Mouse (Mus musculus) kidney, postnatal 25 days (tissue): ENCODE measurements around the gene Tef.
A peak's percentile ranks its signal among the peaks of the same experiment; 100 is the strongest.

Experiments used
- DNase-seq, 2 experiments: peaks; one replicate each; pipeline ENCODE4 v3.0.0; 2021; ENCODE audit warnings: mixed read lengths in 2 of 2

The Tef gene

DNA sequence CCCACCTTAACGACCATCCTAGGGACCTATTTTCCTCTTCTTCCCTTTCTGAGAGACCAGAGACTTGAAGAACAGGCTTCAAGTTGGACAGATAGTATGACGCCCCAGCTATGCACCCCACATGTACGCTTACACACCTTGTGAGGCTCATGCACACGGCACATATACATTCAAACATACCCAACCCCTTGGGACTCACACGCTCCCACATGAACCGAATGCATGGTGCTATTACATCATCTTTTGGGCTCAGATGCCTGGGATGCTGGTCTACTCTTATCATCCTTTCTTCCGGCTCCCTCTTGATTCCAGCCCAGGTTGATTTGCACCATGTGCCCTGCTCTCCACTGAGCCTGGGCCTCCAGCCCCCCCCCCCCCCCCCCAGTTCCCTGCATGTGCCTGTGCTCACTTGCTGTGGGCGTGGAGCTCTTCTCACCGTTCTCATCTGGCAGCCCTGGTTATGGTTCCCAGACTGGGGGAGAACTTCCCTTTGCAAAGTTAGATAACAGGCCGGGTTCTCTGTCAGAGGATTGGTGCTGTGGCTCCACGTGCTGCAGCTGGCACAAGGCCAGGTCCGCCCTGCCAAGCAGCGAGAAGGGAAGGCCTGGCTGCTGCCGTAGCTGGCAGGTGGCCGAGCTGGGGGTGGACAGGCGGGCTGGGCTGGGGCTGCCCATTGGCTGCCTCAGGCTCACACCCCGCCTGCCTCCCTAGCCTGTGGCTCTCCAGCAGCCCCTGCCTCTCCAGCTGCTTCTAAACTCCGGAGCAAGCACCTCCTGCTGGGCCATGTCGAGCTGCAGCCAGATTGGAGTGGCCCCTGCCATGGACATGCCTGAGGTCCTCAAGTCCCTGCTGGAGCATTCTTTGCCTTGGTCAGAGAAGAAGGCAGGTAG is at the start of gene Tef:
TSS of gene Tef (plus strand) at position 421 of the 890 bp plus-strand sequence.
- DNase-seq, result peak; percentile 100

DNA sequence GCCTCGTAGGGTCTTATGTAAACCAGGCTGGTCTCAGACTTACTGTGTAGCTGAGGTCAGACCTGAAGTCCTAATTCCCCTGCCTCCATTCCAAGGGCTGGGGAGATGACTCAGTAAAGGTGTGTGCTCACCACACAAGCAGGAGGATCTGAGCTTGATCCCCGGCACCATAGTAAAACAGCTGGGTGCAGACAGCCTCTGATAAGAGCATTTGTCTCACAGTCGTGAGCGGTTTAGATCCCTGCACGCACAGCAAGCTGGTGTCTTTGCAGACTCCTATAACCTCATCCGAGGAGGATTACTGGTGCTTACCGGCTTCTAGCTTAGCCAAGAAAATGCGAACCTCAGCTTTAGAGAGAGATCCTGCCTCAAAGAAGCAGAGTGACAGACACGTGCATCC is 48.6 kb upstream of the Tef start:
- peak in 1 of 2 experiments; percentile 21 for DNase-seq

DNA sequence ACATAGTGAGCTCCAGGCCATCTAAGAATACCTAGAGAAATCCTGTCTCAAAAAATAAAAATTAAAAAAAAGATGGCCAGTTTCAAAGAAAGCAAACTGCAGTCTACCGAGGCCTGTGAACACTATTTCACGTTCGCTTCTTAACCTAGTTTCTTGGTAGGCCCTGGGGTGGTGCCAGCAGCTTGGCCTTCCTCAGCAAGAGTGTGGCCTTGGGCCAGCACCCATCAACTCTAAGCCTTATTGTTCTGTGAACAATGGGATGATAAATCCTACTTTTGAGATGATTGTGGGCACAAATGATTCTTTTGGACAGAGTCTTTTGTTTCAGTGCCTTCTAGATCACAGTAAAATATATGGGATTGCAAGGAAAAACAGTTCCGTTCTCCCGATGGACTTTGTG is 43.5 kb upstream of the Tef start:
- peak; percentile 69 to 73 for DNase-seq

DNA sequence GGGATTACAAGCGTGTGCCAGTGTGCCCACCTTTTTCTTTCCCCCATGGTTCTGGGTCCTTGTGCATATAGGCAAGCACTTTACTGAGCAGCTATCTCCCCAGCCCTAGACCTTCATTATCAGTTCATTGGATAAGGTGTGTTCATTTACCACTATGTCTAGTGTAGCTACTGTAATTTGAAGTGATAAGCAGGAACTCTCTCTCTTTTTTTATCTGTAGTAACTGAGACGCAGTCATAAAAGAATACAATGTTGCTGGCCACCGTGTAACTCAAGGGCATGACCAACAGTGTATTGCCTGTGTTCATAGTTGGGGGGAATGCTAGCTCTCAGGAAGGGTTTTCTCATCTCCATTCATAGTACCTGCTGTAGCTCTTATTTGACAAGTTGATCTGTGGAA is 42.7 kb upstream of the Tef start:
- DNase-seq, result no peak

DNA sequence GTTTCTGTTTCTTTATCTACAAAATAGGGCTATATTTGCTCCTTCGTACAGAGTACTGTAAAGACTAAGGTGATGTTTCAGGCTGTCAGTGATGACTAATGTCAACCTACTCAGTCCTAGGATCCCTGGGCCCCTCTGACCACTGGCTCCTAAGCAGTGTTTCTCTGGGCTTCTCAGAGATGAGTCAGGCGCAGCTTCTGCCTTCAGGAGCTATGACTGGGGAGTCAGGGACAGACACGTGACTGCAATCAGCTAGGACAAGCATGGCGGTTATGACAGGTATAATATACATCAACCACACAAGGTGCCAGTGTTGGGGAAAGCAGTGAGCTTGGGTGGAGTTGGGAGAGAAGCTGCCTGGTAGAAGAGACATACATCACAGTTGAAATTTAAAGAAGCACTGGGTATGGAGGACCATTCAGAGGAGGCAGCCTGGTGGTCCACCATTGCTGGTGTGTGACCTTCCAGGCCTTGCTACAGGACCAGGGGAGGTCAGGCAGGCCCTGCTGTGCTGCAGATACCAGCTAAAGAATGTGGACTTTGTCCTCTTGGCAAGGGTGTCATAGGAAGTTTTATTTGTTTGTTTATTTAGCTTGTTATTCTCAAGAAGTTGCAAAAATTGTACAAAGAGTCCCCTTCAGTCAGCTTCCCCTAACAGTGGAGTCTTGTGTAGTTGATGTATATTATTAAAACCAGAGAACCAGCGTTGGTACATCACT is 41.7 kb upstream of the Tef start:
- DNase-seq, result peak; percentile 31 to 60

DNA sequence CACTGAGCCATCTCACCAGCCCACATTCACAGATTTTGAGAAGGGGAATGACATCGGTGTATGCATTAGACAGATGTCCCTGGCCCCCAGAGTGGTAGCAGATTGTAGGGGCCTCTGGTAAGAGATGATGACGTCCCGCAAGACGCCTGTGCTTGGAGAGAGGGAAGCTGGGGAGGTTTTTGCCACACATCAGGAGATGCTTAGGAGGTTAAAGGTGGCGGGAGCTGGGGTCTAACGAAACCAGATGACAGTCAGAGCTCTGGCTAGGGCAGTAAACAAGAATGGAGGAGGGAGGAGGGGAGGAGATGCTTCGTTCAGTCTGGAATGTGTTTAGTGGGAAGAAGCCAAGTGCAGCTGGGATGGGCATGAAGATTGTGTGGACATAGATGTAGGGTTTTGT is 40.8 kb upstream of the Tef start:
- no peak for DNase-seq

DNA sequence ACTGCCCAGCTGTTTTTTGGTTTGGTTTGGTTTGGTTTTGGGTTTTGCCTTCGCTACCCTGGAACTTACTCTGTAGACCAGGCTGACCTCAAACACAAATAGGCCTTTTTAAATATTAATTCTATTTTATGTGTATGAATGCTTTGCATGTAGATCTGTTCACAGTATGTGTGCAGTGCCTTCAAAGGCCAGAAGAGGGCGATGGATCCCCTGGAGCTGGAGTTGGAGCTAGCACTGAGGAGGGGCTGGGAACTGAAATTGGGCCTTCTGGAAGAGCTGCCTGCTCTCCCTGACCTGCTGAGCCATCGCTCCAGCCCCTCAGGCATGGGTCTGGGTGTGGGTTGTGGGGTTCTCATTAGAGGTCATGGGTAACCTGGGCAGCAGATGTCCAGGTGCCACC is 40.3 kb upstream of the Tef start:
- DNase-seq, result no peak

DNA sequence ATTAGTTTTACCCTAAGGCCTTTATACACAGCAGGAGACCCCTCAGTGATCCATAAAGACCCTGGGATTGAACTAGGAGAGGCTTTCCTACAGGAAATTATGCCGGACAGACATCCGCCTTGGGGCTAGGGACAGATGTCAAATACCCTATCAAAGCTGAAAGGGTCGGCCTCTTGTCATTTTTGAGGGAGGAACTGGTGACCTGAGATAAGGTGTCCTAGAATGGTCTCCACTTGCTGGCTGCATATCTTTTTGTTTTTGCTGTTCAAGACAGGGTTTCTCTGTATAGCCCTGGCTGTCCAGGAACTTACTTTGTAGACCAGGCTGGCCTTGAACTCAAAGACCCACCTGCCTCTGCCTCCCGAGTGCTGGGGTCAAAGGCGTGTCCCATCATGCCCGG is 37.6 kb upstream of the Tef start:
- no peak for DNase-seq

DNA sequence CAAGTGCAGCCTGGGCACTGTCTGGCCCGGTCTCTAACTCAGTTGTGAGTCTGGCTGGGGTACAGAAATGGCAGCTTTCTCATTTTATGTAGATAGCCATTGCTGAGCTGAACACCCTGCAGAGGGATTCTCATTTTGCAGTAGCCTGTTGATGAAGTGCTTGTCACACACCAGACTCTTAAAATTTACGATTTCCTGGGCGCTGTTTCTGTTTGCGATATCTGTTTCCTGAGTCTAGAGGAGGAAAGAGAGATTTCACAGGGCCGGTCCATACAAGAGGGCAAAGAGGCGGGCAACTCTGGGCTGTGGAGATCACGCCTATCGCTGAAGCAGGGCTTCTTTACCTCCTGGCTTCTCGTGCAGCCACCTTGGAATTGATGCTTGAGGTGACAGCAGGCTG is 36.6 kb upstream of the Tef start:
- DNase-seq, result no peak

DNA sequence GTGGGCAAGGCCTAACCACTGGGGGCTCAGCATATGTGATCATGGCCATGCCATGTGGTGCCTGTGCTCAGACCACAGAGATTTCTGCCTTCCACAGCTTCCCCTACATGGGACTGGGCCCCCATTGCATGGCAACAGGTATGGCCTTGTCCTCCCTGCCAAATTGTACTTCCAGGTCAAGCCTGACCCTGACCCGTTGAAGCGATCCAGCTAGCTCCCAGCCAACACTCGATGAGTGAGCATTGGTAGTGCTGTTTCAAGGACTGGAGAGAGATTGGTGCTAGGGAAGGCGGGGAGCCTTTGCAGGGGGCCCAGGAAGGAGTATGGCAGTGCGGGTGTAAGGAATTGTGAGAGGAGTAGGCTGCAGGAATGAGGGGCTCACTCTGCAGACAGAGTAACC is 35.8 kb upstream of the Tef start:
- DNase-seq, result no peak

DNA sequence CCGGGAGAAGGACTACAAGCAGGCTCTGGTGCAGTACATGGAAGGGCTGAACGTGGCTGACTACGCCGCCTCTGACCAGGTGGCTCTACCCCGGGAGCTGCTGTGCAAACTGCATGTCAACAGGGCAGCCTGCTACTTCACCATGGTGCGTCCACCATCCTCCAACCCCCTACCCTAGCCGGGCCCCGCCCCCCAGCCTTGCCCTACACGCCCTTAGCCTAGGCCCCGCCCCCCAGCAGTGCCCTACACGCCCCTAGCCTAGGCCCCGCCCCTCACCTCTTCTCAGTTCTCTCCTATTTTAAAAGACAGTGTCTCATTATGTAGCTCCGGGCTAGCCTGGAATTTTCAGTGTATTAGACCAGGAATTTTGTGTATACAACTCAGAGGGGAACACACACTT is 33.2 kb upstream of the Tef start:
- DNase-seq, result no peak

DNA sequence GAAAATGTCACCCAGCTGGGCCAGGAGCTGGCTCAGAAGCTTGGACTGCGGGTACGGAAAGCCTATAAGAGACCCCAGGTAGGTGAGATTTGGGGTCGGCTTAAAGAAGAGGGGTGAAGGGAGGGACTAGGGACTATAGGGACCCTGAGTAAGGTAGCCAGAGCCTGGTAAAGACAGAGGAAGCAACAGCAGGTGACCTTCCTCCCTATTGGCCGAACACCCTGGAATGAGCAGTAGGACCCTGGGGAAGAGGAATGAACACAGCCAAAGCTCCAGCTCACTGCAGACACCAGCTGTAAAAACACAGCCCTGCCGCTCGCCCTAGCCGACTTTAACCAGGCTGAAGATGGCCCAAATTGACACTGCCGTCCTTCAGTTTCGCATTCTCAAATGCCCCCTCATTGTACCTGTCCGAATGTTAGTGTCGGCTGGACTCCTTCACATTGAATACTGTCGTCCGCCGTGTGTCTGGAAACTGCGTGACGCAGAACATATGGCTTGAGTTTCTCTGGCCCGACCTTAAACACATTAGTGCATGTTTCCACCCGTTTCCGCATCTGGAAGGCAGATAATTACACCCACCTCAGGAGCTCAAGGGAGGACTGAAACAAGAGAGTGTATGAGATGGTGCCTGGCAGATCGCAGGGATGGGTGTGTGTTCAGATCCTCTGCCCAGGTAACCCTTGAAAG is 29.6 kb upstream of the Tef start:
- no peak for DNase-seq

DNA sequence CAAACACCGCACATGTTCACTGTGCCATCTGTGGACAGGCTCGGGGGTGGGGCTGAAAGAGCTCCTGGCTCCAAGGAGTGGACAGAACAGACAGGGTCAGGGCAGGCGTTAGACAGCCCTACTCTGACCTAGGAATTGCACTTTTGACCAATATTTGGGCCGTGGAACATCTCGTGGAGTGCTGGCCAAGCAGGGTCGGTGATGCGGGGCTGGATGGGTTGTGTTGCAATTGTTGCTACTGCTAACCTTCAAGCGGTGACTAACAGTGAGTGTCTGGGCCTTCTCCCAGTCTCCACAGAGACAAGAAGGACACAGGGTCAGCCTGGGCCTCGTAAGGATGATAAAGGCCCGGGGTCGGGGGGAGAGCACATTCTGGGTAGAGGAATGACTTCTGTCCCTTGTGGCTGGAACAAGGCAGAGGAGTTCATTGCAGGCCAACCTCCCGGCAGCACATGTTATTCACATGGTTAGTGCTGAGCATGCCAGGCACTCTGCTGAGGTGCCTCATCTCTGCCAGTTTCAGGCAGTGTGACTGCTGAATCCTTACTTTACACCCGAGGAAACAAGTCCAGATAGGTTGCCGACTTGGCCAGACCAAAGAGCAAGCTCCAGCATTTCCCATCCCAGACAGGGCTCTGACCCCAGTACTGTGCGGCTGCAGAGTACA is 27.6 kb upstream of the Tef start:
- DNase-seq, result peak; percentile 67 to 92

DNA sequence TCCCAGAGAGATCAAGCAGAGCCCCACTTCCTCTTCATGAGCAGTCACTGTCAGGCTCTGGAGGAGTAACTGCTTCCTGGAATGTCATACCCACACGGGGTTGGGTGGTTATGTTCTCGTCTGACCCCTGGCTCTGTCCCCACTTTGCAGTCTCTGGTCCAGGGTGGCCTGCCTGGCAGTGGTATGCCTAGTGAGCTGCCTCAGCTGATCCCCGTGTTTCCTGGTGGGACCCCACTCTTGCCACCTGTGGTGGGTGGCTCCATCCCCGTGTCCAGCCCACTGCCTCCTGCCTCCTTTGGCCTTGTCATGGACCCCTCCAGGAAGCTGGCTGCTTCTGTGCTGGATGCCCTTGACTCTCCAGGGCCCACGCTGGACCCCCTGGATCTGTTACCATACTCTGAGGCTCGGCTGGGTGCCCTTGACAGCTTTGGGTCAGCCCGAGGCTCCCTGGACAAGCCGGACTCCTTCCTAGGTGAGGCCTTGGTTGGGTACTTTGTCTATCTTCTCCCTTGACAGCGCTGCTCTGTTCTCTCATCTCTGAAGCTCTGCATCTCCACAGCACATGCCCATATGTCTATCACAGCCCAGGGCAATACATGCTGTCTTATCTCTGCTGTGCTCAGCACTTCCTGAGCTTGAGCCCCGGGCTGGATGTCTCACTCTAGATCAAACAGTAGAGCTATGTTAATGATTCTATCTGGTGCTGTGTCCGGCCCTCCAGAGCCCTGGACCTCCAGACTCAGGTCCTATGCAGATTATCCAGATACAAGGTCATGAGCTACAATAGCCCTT is 25.4 kb upstream of the Tef start:
- DNase-seq, result no peak

DNA sequence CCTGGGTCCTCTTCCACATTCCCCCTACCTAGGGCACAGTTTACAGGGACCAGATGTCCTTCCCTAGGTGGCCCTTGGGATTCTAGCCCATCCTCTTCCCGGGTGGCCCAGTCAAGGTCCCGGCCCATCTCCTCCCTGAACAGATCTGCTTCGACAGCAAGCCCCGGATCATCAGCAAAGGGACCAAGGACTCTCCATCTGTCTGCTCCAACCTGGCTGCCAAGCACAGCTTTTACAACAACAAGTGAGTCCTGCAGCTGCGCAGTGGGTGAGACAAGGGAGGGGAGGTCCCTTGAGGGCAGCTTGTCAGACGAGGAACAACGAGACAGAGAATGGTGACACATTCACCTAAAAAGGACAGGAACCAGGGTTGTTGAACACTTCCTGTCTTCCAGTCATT is 20.4 kb upstream of the Tef start:
- no peak for DNase-seq

DNA sequence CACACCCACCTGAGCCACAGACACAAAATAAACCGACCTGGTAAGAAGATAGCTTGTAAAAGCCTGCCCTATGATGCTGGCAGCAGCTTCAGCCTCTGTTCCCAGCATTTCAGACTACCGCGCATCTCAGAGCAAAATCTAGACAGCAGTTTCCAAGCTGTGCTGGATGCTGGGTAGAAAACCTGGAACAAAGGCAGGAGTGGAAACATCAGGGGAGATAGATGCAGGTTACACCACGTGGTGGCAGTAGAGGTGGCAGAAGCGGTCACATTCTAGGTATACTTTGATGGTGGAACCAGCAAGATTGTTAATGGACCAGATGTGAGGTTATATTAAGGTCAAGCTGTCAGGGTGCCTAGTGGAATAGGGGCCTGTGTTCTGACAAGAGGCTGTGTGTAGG is 17.5 kb upstream of the Tef start:
- DNase-seq, result peak; percentile 64 to 71

DNA sequence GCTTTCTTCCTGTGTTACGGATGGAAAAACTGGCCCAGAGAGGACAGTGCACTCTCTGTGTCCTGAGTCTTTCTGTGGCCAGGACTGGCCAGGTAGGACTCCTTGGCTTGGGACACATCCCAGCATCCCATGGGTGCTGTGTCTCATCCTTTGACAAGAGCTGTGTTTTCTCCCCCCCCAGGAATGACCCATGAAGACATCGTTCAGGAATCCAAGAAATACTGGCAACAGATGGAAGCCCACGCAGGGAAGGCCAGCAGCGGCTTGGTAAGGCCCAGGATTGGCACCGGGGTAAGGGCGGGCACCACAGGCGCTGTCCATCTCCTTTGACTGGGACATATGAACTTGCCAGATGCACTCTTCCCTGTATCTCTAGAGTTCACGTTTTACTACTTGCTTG is 16.5 kb upstream of the Tef start:
- DNase-seq, result no peak

DNA sequence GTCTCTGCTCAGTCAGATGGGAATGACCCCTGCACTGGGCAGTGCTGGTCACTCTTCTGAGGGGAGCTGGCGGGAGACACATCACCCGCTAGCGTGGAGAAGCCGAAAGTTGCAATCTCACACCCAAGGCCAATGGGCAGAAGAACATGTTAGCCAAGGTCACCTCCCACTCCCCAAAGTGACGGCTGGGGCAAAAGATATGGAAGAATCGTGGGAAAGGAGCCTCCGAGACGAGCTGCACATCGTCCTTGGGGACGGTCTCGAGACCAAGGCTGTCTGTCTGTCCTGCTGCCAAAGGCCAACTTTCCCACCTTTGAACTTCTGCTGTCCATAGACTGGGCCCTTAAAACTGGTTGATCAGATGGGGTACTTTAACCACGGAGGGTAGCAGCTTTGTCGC is 14.7 kb upstream of the Tef start:
- no peak for DNase-seq

DNA sequence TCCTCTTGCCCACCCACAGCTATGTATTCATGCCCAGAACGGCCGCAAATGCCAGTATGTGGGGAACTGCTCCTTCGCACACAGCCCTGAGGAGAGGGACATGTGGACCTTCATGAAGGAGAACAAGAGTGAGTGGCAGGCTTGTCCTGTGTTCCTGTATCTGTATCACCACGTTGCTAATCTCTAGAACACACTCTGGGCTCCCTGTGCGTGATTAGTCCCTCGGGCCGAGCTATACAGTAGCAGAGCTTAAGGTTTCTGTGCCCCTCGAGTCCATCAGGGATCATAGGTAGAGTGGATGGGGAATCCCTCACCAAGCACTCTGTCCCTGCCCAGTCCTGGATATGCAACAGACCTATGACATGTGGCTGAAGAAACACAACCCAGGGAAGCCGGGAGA is 9.8 kb upstream of the Tef start:
- no peak for DNase-seq

DNA sequence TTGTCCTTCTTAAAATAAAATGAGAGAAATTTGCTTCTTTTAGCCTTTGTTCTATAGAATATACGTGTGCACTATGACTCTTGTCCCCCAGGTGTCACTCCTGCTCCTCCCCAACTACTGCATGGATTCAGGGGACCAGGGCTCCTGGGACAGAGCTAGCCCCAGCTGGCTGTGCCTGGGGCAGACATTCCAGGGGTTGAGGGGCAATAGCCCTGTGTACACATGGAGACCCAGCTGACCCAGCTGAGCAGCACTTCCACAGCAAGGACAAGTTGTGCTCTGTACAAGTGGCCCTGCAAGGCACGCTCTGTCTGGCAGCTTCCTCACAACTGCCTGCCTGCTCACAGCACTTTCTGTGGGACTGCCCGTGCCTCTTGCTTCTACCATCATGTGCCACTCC is 6.0 kb upstream of the Tef start:
- peak; percentile 58 to 93 for DNase-seq

DNA sequence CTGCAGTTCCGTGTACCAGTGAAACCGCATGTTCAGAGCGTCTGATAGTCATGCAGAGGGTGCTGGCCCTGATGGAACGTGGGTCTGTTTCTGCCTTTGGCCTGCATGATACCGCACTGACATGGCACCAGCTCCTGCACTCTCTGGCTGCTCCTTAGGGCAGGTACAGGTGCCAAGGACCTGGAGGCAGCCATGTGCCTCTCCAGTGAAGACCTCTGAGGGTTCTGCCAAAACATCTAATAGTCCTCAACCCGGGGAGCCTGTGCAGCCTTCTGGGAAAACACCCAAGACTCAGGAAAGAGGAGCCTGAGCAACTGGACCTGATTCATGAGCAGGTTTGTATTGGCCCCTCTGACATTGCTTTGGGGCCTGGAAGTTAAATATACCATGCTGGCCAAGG is 4.4 kb upstream of the Tef start:
- peak in 1 of 2 experiments; percentile 49 for DNase-seq

DNA sequence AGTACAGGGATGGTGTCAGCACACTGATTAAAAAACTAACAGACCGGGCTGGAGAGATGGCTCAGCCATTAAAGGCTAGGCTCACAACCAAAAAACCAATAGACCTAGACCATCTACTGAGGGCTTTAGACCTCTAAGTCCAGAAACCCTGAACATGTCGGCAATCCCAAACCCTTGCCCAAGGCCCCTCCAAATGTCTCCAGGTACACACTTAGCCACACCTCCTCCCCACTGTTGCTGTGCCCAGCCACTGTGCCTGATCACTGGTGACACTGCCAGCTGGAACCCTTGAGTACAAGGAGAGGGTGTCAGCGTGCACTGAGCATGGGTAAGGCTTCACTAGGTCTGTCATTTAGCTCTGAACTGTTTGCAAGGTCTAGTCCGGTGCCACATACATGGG is 3.8 kb upstream of the Tef start:
- peak; percentile 30 to 78 for DNase-seq
